Mouse (Mus musculus) ovary, postnatal 10 days (tissue): ENCODE results near the gene Ttyh3.

Source experiments
- DNase-seq: peaks from one replicate; pipeline ENCODE4 v3.0.0; 2022; ENCODE audit warnings: low spot score

The Ttyh3 gene

DNA sequence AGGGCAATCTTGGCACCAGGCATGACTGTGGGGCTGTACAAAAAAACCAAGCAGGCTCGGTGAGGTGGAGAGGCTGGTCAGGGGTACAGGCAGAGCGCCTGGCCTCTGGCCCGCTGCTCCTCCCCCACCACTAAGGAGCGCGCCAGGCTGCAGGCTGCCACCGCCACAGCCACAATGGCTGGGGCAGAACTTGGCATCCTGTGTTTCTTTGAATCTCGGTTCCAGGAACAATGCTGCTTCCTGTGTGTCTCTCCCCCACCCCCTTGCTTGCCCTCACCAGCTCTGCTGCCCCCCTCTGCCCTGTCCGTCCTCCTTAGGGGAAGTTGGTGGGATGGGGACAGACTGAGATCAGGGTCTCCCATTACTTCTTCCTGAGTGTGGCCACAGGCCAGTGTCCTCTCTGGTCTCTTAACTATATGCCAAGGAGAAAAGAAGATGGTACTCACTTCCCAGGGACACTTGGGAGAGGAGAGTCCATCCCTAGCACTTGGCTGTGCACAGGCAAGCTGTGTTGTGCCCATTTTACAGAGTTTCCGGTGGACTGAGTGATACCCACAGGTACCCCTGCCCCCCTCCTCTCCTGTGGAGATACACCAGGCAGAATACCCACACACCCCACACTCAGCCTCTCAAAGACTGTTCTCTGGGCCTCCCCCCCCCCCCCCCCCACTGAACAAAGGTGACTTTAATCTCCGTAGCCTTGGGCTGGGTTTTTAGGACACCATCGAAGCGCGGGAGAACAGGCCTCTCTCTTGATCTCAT, 39.1 kb downstream of the Ttyh3 start:
- no peak for DNase-seq

DNA sequence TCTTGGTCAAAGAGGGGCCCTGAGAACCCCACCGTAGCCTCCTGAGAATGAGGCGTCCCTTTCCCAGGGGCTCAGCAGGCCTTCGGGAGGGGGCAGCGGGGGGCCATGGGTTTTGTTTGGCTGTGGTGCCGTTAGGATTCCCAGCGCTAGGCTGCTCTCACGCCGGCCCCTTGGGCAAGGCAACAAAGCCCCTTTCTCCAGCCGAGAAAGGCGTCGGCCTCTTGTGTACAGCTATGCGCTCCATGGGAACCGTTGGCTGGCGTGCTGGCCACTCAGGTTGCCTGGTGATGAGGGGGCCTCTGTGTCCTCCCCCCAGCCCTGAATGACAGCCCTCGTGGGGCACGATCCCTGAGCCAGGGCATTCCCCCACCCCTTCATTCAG, 40.2 kb downstream of the Ttyh3 start:
- no peak for DNase-seq

DNA sequence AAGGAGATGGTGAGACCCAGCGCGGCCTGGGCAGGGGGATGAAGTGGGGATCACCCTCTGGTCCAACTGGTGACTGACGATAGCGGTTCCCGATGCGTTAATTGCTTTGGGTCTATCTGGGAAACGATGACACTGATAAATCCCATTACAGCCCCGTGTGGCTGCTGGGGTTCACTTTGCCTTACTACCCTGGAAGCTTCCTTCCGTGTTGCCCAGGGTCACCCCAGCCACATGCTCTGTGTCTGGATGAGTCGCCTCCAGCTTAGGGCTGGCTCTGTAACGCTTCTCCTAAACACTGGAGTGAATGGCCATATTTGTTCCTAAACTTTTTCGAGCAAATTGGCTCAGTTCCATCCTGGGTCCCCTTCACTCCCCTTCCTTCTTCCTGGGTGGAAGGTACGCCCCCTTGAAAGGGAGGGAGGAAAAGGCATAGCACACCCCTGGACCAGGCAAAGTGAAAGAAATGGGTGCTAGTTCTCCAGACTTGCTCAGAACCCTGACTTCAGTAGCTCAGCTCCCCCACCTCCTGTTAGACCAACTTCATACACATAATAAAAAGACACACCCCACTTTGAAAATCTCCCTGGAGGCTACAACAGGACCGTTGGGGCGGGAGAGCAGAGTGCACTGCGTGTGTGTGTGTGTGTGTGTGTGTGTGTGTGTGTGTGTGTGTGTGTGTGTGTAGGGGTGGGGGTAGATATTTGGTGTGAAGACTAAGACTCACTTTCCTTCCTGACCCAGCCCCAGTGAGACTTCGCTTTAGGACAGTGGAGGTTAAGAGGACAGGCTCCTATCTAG, 40.8 kb downstream of the Ttyh3 start:
- DNase-seq = no peak

DNA sequence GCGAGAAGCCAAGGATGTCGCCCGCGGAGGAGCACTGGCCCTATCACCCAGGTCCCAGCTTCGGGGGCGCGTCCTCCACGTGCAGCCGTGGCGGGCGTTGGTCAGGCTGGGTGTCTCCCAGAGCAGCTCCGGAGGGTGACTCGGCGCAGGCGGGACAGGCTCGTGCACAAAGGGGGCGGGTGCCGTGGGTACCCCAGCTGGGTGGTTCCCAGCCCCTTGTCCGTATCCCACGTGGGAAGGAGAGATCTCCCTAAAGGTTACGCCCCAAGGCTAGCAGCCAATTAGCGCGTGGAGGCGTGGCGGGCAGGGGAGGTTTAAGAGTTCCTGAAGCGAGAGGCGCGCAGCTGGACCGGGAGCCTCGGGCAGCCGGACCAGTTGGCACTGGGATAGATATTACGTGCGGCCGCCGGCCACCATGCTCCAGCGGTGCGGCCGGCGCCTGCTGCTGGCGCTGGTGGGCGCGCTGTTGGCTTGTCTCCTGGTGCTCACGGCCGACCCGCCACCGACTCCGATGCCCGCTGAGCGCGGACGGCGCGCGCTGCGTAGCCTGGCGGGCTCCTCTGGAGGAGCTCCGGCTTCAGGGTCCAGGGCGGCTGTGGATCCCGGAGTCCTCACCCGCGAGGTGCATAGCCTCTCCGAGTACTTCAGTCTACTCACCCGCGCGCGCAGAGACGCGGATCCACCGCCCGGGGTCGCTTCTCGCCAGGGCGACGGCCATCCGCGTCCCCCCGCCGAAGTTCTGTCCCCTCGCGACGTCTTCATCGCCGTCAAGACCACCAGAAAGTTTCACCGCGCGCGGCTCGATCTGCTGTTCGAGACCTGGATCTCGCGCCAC, 41.6 kb downstream of the Ttyh3 start, which contains the start of gene Lfng:
Gene Lfng, plus strand, starts transcription at position 320 of the 835 bp plus-strand sequence.
- DNase-seq = peak; percentile 86

- DNase-seq = no peak
These were observed 42.4 kb downstream of the Ttyh3 start for GRCm38 (mm10) chr5:140606386-140606785.

DNA sequence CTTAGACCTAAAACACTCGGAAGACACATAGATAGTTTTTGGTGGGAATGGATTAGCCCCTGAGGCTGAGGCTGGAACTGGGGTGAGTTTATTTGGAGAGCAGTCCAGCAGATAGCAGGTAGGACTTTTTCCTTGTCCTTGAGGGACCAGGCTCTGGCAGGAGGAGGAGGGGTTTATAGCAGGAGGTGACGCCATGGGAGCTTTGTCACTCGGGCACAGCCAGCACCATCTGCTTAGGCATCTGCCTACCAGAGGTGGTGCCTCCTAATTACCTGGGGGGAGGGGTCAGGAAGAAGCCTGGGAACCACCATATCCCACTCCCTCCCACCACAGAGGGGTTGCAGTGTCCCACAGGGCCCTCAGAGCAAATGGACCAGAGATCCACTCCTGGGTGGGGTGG, 43.6 kb downstream of the Ttyh3 start:
- DNase-seq = no peak

DNA sequence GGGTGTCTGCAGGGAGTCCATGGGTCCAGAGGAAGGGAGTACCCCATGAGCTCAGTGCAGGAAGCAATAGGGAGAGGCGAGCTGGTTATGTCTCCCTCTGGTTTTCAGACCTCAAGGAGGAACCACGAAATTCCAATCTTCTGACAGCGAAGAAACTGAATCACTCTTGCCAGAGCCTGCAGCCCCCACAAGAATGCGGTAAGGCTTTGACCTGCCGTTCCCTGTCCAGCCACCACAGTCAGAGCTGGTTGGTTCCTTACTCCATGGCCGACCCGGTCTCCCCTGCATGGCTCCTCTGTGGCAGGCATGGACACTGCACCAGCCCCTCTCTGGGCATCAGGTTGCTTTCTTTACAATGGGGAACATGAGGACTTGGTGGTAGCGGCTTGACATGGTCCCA, 44.4 kb downstream of the Ttyh3 start:
- DNase-seq = no peak

- DNase-seq = no peak
These were observed 46.3 kb downstream of the Ttyh3 start for GRCm38 (mm10) chr5:140602540-140602939.

DNA sequence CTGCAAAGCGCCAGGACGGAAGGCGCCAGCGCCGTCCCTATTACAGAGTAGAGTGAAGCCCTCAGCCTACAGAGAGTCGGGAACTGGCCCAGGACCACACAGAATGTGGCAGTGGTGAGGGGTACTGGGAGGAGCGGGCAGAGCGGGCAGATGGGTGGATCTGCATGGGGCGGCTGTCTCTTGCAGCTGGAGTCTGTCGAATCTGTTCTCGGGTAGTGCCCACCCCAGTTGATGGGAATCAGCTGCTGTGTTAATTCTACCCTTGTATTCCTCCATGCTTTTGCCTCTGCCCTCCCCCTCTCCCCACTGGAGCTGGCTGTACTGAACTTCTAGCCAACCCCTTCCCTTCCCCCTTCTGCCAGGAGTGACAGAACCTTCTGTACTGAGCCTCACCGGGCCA, 47.1 kb downstream of the Ttyh3 start:
- no peak for DNase-seq

GRCm38 (mm10) chr5:140599939-140600338, 48.9 kb downstream of the Ttyh3 start:
- DNase-seq = no peak

- DNase-seq = no peak
These were observed 51.0 kb downstream of the Ttyh3 start for GRCm38 (mm10) chr5:140597787-140598186.

GRCm38 (mm10) chr5:140596927-140597588, 51.8 kb downstream of the Ttyh3 start:
- DNase-seq = no peak

GRCm38 (mm10) chr5:140596426-140596825, 52.4 kb downstream of the Ttyh3 start:
- no peak for DNase-seq

GRCm38 (mm10) chr5:140594846-140595245, 54.0 kb downstream of the Ttyh3 start:
- DNase-seq = no peak

GRCm38 (mm10) chr5:140589082-140589774, 59.6 kb downstream of the Ttyh3 start:
- no peak for DNase-seq

DNA sequence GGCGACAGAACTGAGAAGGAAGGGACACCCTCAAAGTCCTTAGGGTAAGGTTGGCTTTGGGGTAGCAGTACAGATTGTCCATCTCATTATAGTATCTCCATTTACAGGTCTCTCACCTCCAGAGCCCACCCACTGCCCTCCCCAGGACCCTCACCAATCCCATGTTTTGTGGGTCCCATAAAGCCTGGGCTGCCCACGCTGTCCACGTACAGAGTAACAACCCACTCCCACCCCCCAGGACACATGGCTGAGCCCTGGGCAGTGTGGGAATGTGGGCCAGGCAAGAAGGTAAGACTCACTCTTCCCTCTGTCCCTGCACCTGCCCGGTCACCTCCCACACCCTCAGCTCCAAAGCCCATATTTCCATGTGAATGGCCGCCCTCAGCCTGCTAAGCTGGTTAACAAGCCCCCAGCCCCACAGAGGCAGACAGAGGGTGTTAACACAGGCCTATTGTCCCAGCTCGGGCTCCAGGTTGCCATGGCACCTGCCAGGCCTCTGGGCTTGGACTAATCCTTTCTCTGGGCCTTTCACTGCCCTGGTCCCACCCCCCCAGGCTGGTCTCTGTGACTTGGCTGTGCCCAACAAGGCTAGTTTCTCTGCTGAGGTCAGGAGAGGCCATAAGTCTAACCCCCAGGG, 65.0 kb downstream of the Ttyh3 start:
- DNase-seq = no peak

DNA sequence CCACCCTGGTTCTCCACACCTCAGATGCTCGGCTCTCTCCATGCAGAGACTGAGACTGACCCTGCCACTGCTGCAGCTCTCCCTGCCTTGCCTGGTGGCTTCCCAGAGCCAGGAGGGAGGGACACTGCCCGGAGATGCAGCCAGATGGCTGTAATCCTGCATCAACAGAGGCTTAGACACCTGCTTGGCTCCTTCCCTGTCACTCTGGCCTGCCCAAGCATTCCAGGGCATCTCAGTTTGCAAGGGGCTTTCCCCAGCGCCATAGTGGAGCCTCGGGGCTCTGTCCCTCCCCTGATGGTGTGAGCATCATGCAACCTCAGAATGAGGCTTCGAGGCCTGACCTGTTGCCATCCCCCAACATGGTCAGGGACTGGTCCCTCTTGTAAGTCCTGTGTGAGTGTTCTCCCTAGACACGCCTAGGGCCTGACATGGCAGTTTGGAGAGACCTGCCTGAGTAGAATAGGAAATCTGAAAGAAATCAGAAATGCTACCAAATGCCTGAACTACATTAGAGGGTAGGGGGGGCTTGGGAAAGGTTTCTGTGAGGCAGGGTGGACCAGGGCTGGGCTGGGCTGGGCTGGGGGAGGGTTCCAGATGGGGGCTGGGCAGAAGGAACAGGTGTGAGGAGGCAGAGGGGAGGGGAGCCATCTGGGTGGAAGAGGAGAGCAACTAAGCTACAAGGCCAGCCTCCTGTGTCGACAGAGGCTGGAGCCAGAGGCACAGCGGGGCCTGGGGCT, 65.7 kb downstream of the Ttyh3 start:
- no peak for DNase-seq

- DNase-seq = no peak
These were observed 67.3 kb downstream of the Ttyh3 start for GRCm38 (mm10) chr5:140581569-140581968.

- no peak for DNase-seq
These were observed 69.1 kb downstream of the Ttyh3 start for GRCm38 (mm10) chr5:140579771-140580170.

DNA sequence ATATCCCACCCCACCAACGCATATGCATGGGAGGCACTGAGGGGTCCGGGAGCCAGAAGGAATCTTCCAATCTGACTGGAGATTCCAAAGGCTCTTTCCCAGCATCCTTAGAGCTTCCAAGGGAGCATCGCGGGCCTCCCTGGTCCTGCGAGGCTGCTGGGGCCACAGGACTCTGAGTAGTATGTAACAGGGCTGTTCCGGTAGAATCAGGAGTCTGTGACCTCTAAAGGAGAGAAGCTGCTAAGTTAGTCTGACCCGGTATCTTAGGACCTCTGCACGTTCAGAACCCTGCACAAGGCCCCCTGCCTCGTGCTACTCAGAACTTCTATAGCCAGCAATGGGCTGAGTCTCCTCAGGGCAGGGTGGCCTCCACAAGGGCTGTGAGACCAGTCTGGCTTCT, 69.6 kb downstream of the Ttyh3 start:
- no peak for DNase-seq
